Mouse (Mus musculus) skeletal muscle tissue, postnatal 0 days (tissue): ENCODE data around the gene 1700028J19Rik. TPM values are rescaled to one million over a fixed set of nuclear protein-coding genes. Genes with fewer than 3 reads are reported as not detected.

Experiments used
- polyA plus RNA-seq: library from polyadenylated mRNA; unstranded; fragments of >200 nt; fragmentation: Nextera tagmentation; extraction: Ambion mirVana; gene quantifications from 2 replicates; pipeline ENCODE4 v1.2.1, GENCODE M21; 2015

The 1700028J19Rik gene
- polyA plus RNA-seq: 0.46 and 1.0 TPM in 2 replicates

GRCm38 (mm10) chr7:44246055-44246983 is at the start of gene 1700028J19Rik, which contains the start of gene 2410002F23Rik:
TSS of gene 1700028J19Rik (minus strand) at chr7:44246695.
TSS of gene 2410002F23Rik (plus strand) at chr7:44246722.

GRCm38 (mm10) chr7:44261147-44261546 is 14.7 kb upstream of the 1700028J19Rik start, which contains the start of gene Gm15517:
TSS of gene Gm15517 (plus strand) at chr7:44261447.

DNA sequence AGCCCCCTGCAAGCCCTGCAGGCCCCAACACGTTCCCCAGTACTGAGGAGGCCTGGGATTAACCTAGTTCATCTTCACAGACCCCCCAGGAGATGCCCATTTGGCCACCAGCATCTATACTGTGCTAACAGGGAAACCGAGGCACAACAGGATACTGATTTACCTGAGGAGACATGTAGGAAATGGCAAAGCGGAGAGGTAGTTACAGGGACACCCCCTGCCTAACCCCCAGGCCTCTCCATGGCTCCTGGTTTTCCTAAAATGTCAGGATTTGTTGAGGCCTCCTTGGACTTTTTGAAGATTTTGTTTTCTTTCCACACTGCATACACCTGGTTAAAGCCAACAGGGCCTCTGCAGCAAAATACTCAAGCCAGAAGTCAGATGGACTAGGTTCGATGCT is 10.8 kb upstream of the 1700028J19Rik start, which contains the start of gene Acp4:
Gene Acp4 (minus strand): TSS at position 101 of the 400 bp plus-strand sequence.

DNA sequence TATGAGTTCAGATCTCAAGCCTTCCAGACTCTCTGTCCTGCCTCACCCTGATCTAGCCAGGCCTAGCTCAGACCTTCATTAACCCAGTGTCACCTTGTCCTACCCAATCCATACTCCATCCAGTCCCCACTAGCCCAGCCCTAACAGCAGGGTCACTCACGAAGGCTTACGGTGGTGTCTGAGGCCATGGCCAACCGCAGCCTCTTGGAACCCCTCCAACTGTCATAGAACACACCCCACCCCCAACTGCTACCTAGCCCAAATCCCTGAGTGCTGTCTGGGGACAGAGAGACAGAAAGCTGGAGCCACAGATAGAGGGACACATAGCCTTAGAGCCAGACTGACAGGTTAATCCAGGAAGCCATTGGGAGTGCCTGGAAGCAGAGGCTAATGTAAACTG is 10.6 kb downstream of the 1700028J19Rik start, which contains the start of gene Gm36864:
Gene Gm36864 (plus strand): TSS at position 269 of the 400 bp plus-strand sequence.

DNA sequence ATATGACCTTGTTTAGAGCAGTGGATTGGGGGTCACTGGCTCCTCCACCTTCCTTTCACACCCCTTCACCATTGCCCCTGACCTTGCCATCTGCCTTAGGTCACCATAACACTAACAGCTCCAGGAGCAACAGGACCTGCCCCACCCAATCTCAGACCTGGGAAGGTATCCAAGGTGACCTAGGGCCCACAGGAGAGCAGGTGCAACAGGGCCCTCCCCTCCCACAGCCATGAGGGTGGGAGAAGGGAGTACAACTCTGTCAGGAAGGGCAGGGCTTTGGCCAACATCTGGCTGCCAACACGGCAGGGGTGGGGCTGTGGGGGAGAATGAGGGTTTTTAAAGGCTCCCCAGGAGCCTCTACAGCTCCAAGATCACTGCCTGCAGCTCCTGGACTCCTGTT is 21.4 kb downstream of the 1700028J19Rik start, which contains the start of gene Klk1:
Gene Klk1 (plus strand): TSS at position 285 of the 400 bp plus-strand sequence.

DNA sequence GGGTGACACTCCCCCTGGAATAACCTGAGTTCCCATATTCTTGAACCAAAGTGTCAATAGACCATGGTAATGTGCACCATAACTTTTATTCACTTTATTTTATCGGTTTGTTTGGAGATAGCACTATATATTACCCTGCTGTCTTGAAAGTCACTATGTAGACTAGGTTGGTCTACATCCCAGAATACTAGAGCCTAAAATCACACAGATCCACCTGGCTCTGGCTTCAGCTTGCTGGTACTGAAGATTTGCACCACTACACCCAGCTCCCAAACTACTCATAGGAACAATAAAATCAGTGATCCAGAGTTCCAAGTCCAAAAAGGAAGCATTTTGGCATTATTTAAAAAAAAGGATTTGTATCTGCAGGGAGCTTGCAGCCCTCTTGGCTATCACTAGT is 30.9 kb downstream of the 1700028J19Rik start, which contains the start of gene Klk1b5:
Gene Klk1b5 (plus strand): TSS at position 301 of the 400 bp plus-strand sequence.

GRCm38 (mm10) chr7:44207135-44207534 is 39.4 kb downstream of the 1700028J19Rik start, which contains the start of gene Klk1b4:
TSS of gene Klk1b4 (plus strand) at chr7:44207435.

GRCm38 (mm10) chr7:44197891-44198290 is 48.6 kb downstream of the 1700028J19Rik start, which contains the start of gene Klk1b3:
TSS of gene Klk1b3 (plus strand) at chr7:44198191.

GRCm38 (mm10) chr7:44187936-44188335 is 58.6 kb downstream of the 1700028J19Rik start, which contains the start of gene Klk1b24:
TSS of gene Klk1b24 (plus strand) at chr7:44188236.

Other genes with a start within 250 kb of the 1700028J19Rik start
- 17.1 and 21.7 TPM in 2 replicates for gene Klk1b26, start 234.5 kb downstream of the 1700028J19Rik start, polyA plus RNA-seq
- not detected in 2 replicates for gene Klk1b27, start 194.4 kb downstream of the 1700028J19Rik start, polyA plus RNA-seq
- not detected in 2 replicates for gene Klk1b21, start 144.4 kb downstream of the 1700028J19Rik start, polyA plus RNA-seq
- not detected in 2 replicates for gene Klk1b22, start 134.0 kb downstream of the 1700028J19Rik start, polyA plus RNA-seq
- 0.10 and 0.24 TPM in 2 replicates for gene Klk1b16, start 109.9 kb downstream of the 1700028J19Rik start, polyA plus RNA-seq
- gene Klk1b24, start 58.5 kb downstream of the 1700028J19Rik start, polyA plus RNA-seq: not detected in 2 replicates
- not detected in 2 replicates for gene Klk1b3, start 48.5 kb downstream of the 1700028J19Rik start, polyA plus RNA-seq
- not detected in 2 replicates for gene Klk1b4, start 39.3 kb downstream of the 1700028J19Rik start, polyA plus RNA-seq
- gene Klk1b5, start 30.8 kb downstream of the 1700028J19Rik start, polyA plus RNA-seq: not detected in 2 replicates
- 0.24 TPM in 1 of 2 replicates, not detected in the other for gene Klk1, start 21.3 kb downstream of the 1700028J19Rik start, polyA plus RNA-seq
- gene Gm36864, start 10.5 kb downstream of the 1700028J19Rik start, polyA plus RNA-seq: not detected in 2 replicates
- gene 2410002F23Rik, start within 50 bp of the 1700028J19Rik start, polyA plus RNA-seq: 46.6 and 50.7 TPM in 2 replicates
- gene Acp4, start 10.7 kb upstream of the 1700028J19Rik start, polyA plus RNA-seq: 1.9 and 2.3 TPM in 2 replicates
- gene Gm15517, start 14.8 kb upstream of the 1700028J19Rik start, polyA plus RNA-seq: not detected in 2 replicates
- 1.5 and 3.3 TPM in 2 replicates for gene Clec11a, start 60.2 kb upstream of the 1700028J19Rik start, polyA plus RNA-seq
- gene Shank1, start 63.6 kb upstream of the 1700028J19Rik start, polyA plus RNA-seq: 0.41 and 0.55 TPM in 2 replicates
- 0.46 and 0.90 TPM in 2 replicates for gene Syt3, start 137.4 kb upstream of the 1700028J19Rik start, polyA plus RNA-seq
- gene 1700008O03Rik, start 139.1 kb upstream of the 1700028J19Rik start, polyA plus RNA-seq: not detected in 2 replicates
- gene Lrrc4b, start 182.3 kb upstream of the 1700028J19Rik start, polyA plus RNA-seq: 0.12 and 0.17 TPM in 2 replicates
- not detected in 2 replicates for gene Aspdh, start 218.7 kb upstream of the 1700028J19Rik start, polyA plus RNA-seq
- 96.3 and 103 TPM in 2 replicates for gene Josd2, start 221.3 kb upstream of the 1700028J19Rik start, polyA plus RNA-seq
- gene Emc10, start 249.8 kb upstream of the 1700028J19Rik start, polyA plus RNA-seq: 51.6 and 62.1 TPM in 2 replicates
- gene Fam71e1, start 249.9 kb upstream of the 1700028J19Rik start, polyA plus RNA-seq: 6.9 and 7.1 TPM in 2 replicates